Mouse (Mus musculus) retina, postnatal 7 days (tissue): Measurements from ENCODE around the gene Sestd1.

Experiments used
- DNase-seq: peaks from one replicate; pipeline ENCODE4 v3.0.0-alpha.2; 2012; ENCODE audit warnings: low read depth, low spot score

Sestd1 gene

DNA sequence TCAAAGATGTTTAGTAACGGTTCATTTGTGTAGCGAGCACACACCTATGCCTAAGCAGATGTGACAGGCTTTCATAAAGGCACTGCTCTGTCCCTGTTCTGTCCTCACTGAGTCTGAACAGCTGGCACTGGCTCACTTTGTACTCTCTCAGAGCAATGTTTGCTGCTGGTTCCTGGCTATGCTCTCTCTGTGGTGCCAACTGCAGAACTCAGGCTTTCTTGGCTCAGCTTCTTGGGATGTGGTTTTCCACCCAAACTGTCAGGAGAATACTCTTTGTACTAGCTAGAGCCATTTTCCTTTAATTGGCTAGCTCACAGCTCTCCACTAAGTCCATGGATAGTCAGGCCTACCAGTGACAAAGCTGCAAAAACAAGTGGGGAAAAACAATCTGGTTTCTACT lies 59.4 kb downstream of the Sestd1 start:
- DNase-seq = no peak

- DNase-seq = no peak
These were observed 67.5 kb downstream of the Sestd1 start for GRCm38 (mm10) chr2:77212885-77213284.

GRCm38 (mm10) chr2:77206951-77207350 lies 73.4 kb downstream of the Sestd1 start:
- no peak for DNase-seq

DNA sequence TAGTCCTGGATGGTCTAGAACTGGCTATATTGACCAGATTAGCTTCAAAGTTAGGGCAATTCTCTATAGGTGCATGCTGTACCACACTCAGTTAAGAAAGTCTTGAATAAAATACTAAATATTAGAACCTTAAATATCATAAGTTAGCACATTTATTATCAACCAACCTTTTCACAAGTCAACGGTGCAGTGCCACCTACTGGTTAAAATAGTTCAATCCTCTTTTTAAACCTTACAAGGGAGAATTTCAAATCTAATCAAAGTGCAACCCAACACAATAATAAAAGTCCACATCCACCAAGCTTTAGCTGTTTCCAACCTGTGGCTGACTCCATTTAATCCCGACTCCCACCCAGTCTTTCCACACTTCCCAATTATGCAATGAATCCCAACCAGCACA lies 76.5 kb downstream of the Sestd1 start:
- peak; percentile 20 for DNase-seq

DNA sequence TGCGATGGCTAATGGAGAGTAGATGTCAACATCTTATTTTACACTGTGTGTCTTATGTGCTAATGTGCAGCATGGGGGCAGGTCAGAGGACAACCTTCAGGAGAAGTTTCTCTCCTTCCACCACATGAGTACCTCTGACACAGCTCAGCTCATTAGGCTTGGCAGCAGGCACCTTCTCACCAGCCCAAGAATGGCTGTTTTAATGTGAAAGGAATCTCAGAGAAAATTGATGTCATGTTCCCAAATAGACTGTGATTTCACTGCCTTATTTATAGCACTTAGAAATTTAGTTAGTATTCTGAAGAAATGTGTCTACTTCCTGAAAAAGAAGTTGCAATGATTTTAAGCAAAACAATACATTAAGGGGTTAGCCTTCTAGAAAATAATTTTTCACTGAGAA lies 78.5 kb downstream of the Sestd1 start:
- DNase-seq = no peak

- DNase-seq = no peak
These were observed 79.3 kb downstream of the Sestd1 start for GRCm38 (mm10) chr2:77200958-77201614.

- no peak for DNase-seq
These were observed 80.0 kb downstream of the Sestd1 start for GRCm38 (mm10) chr2:77200379-77200778.

DNA sequence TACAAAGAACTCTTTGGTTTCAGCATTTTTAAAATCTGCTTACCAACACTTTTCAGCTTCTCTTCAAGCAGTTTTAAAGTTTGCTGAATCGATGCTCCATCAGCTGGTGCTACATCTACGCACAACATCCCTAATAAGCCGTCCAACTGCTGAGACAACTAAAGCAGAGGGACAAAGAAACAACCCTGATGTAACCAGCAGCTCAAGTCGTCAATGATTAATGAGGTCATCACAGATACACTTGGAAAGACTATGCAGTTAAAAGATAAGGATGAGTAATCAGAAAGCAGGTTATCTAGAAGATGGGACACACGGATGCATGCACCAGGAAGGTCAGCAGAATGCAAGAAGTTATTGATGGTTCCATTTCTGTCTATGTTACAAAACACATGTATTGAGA lies 82.1 kb downstream of the Sestd1 start:
- no peak for DNase-seq

GRCm38 (mm10) chr2:77196819-77197218 lies 83.6 kb downstream of the Sestd1 start:
- no peak for DNase-seq

DNA sequence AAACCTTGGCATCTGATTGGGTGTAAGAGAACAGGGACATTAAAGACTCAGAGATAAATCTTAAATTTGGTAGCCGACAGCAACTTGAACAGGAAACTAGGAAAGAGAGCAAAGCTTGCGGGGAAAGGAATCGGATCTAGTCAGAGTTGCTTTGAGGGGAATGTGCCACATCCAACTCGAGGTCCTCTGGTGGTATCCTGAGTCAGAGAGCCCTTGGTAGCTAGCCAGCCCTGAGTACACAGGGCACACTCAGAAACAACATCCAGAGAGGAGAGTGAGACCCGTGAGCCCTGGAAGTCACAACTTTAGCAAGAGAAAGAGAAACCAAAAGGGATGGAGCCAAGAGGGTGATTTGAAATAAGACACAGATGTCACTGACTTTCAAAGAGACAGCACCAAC lies 85.3 kb downstream of the Sestd1 start:
- no peak for DNase-seq

- no peak for DNase-seq
These were observed 88.6 kb downstream of the Sestd1 start for GRCm38 (mm10) chr2:77191811-77192210.

DNA sequence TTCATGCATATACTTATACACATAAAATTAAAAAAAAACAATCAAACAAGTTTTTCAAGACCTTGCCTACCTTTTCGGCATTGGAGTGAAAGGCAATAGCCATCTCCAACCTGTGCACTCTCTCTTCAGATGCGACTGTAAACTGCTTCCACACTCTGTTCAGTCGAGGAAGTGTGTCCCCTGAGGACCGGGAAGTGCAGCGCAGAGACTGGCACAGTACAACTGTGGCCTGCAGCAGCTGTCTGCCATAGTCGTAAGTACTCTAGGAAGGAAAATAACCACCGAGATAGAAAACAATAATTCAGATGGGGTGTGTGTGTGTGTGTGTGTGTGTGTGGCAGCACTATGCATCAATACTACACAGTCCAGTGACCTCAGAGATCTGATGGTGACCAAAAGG lies 89.5 kb downstream of the Sestd1 start:
- DNase-seq = no peak

GRCm38 (mm10) chr2:77190301-77190700 lies 90.1 kb downstream of the Sestd1 start:
- DNase-seq = no peak

GRCm38 (mm10) chr2:77189671-77190070 lies 90.7 kb downstream of the Sestd1 start:
- DNase-seq = no peak

DNA sequence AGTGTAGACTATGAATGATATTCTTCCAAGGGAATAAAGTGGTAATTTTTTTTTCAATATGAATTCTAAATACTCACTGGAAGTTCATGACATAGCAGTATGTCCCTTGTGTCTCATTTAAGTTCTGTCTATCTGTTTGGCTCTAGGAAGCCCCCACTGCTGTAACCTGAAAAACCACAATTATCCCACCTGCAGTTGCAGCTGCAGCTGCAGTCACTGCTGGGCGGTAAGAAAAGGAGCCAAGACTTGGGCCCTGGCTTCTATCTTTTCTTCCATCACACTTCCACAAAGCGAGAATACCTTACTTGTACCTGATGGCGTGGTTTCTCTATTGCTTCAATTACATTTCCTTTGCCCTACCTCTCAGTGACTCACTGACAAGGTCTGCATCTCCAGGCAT lies 92.9 kb downstream of the Sestd1 start:
- DNase-seq = no peak

GRCm38 (mm10) chr2:77186912-77187311 lies 93.5 kb downstream of the Sestd1 start:
- no peak for DNase-seq

GRCm38 (mm10) chr2:77184049-77184571 lies 96.3 kb downstream of the Sestd1 start:
- DNase-seq = no peak

DNA sequence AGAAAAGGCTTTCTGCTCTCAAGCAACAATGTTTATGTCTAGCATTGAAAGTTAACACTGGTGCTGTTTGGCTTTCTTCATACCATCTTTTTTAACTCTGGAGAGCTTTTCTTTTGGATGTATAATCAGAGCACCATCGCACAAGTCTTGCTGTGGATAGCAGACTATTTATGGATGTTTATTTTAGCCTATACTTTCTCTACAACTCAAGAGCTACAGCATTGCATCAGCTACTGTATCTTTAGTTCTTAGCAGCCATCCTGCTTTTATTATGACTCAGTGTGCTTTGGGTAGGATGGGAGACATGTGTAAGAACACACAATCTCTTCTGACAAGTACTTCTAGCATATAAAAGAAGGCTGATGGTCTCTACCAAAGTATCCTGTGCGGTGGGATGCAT lies 96.7 kb downstream of the Sestd1 start:
- no peak for DNase-seq

DNA sequence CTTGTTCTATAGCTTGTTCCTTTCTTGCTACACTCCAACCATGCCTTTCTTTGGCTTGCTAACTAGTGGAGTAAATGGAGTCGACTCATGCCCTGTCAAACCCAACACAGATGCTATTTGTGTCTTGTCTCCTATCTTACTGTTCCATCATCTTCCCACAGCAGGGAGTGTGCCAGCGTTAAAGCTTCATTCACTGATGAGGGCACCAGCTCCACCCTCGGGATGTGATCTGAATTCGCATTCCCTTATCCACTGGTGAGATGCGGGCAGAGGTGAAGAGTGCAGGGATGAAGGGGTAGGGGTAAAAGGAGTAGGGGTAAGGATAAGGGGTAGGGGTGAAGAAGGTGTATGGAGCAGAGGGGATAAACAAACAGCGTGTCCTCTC lies 97.4 kb downstream of the Sestd1 start:
- no peak for DNase-seq

DNA sequence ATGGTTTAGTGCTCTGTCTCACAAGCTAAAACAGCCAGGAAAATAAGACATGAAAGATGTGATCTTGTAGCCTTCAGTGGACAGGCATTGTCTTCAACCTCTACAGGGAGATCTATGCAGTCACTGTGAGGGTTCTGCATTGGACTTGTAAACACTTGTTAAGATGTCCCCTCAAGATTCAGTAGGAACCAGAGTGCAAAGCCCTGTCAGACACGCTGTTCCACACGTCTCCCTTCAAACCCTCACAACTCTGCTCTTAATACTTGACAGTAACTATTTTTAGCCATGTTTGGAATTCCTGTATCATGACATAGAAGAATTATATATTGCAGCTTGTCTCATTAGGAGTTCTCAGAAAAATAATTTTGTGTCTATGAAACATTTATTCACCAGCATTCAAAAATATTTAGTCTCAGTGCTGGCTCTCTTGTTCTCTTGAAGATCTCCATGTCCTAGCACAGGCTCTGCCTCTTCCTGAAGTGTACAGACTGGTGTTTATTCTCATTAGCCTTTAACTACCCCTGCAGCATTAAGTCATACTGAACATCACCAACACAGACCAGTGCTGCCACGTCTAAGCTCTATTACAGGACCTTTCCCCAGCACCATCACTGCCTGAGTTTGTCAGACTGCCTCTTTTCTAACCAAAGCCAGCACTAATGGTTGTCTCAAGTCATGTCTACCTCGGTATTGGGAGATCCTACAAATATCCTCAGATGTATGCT lies 98.0 kb downstream of the Sestd1 start:
- no peak for DNase-seq

DNA sequence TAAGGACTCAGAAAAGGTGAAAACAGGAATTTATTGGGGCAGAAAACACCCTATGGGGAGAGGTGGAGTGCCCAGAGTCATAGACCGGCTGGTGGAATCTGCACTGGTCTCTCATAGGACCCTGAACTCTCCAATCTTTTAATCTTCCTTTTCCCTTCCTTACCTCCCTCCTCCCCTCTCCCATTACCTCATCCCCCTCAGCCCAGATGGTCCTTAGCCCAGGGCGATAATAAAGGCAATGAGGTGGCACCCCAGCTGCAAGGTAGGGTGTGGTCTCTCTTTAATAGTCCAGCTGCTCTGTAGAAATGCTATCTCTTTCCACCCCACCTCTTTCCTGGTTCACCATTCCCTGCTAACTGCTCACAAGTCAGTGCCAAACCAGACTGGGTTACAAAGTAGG lies 102.9 kb downstream of the Sestd1 start:
- DNase-seq = no peak

DNA sequence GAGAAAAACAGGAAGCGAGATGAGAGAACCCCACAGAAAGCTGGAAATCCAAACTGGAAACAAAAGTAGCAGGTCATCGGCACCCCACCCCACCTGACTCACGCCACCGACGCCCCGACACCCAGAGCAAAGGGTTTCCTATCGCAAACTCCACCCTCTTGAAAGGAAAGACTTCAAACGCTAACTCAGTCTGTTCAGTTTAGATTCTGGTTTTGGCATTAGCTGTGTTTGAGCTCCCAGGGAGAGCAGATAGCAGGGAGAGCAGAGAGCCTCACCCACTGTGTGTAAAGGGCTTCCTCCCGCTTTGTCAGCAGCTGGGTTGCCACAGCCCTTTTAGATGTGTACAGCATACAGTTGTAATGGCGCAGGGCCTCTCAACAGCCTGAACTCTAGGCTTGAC lies 104.0 kb downstream of the Sestd1 start:
- DNase-seq = no peak

GRCm38 (mm10) chr2:77175411-77175810 lies 105.0 kb downstream of the Sestd1 start:
- DNase-seq = no peak
